Mouse (Mus musculus) liver, embryonic 14.5 days (tissue): ENCODE measurements around the gene Akap9. TPM values are rescaled to one million over a fixed set of nuclear protein-coding genes. Genes with fewer than 3 reads are reported as not detected.

Experiments used
- ATAC-seq: fragments of 200-750 bp; cut with Nextera tagmentation; 2 replicates; pipeline ENCODE4 v1.8.0; 2017; ENCODE audit warnings: moderate number of reproducible peaks, mild to moderate bottlenecking, moderate library complexity; ENCODE audit not compliant: insufficient read depth
- DNase-seq, 3 experiments: peaks; one replicate each; pipeline ENCODE4 v3.0.0-alpha.2; 2012 to 2013; ENCODE audit warnings: low read depth in 3 of 3, low spot score in 3 of 3
- H3K27ac ChIP-seq: fragments of 300-500 bp; sonication (generic); 2 replicates; pipeline ENCODE4 v1.5.1; 2014; ENCODE audit warnings: moderate library complexity, mild to moderate bottlenecking, control low read depth, inconsistent platforms
- H3K27me3 ChIP-seq: fragments of 300-500 bp; sonication (generic); 2 replicates; pipeline ENCODE4 v1.6.1; 2014; ENCODE audit warnings: mild to moderate bottlenecking, low read length, moderate library complexity; ENCODE audit not compliant: control insufficient read depth, insufficient read depth
- H3K36me3 ChIP-seq: fragments of 300-500 bp; sonication (generic); replicated peaks from 2 replicates; pipeline ENCODE4 v1.6.1; 2014; ENCODE audit warnings: low read depth; ENCODE audit not compliant: control insufficient read depth, insufficient read depth
- H3K4me1 ChIP-seq, 2 experiments: fragments of 200-500 bp in 1 of 2; fragments of 300-500 bp in 1 of 2; sonication (generic) in 1 of 2; replicated peaks; 2 replicates each; pipeline ENCODE4 v1.6.1; 2012 to 2014; ENCODE audit warnings: antibody characterized with exemption in 1 of 2, inconsistent platforms in 1 of 2, low read length in 1 of 2; ENCODE audit not compliant: control insufficient read depth in 2 of 2, insufficient read depth in 2 of 2
- H3K4me2 ChIP-seq: fragments of 300-500 bp; sonication (generic); 2 replicates; pipeline ENCODE4 v1.6.1; 2014; ENCODE audit warnings: low read depth, mild to moderate bottlenecking, control low read depth, moderate library complexity
- H3K4me3 ChIP-seq, 2 experiments: fragments of 200-500 bp in 1 of 2; fragments of 300-500 bp in 1 of 2; sonication (generic) in 1 of 2; 2 replicates each; pipeline ENCODE4 v1.5.1; 2012 to 2014; ENCODE audit warnings: low read depth in 2 of 2, low read length in 2 of 2, mild to moderate bottlenecking in 2 of 2, control low read depth in 1 of 2, inconsistent platforms in 1 of 2, moderate library complexity in 1 of 2; ENCODE audit not compliant: insufficient read depth in 1 of 2
- H3K9ac ChIP-seq: fragments of 300-500 bp; sonication (generic); replicated peaks from 2 replicates; pipeline ENCODE4 v1.6.1; 2014; ENCODE audit warnings: mild to moderate bottlenecking, control low read depth, moderate library complexity
- H3K9me3 ChIP-seq: fragments of 300-500 bp; sonication (generic); 2 replicates; pipeline ENCODE4 v1.6.1; 2016; ENCODE audit warnings: low read length, mixed read lengths; ENCODE audit not compliant: control insufficient read depth
- CTCF ChIP-seq: IDR thresholded peaks from 2 replicates; pipeline ENCODE4 v1.5.1; 2016; ENCODE audit warnings: antibody characterized with exemption, low read depth, control low read depth
- EP300 ChIP-seq: IDR thresholded peaks from 2 replicates; pipeline ENCODE4 v1.6.1; 2016; ENCODE audit warnings: antibody characterized with exemption, low read depth
- WGBS: fragments of 180-500 bp; shearing (Covaris S2); extraction: QIAGEN DNeasy Blood & Tissue Kit; methylation state at CpG from one replicate; pipeline ENCODE4 v1.1.7; 2014; ENCODE audit not compliant: insufficient replicate concordance; 5-methylcytosine and 5-hydroxymethylcytosine counted together
- polyA plus RNA-seq, 2 experiments: library from polyadenylated mRNA; depleted of rRNA in 1 of 2; stranded (reverse) in 1 of 2; unstranded in 1 of 2; fragments of >200 nt; fragmentation: Nextera tagmentation in 1 of 2; extraction: Ambion mirVana in 1 of 2; gene quantifications; 2 replicates each; pipeline versions ENCODE4 v1.2.1 to v1.2.3; 2012 to 2014

Gene Akap9
- polyA plus RNA-seq, 2 experiments, result 6.2 to 17.8 TPM

DNA sequence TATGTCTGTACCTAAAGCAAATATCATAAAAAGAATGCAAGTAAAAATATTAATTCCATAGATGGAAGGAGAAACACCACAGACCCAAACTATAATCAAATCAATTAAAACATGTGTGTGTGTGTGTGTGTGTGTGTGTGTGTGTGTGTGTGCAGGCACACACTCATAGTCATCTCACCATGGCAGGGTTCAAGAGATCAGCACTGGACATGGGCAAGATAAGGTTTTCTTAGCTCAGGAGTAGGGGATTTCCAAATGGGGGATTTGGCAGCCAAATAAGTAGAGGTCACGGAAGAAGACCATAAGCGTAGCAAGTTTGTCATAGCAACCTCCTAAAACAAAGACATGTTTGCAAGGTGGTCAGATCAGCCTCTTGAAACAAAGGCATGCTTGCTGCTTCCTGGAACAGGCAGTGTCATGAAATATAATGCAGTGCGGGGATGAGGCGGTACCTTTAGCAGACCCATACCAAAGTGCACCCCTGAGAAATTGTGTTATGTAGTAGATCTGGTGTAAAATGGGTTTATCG is 184.8 kb downstream of the Akap9 start:
- no peak for TF ChIP-seq EP300
- TF ChIP-seq CTCF, result no peak
- no peaks in the 10 kb centered on the region for H3K4me1 ChIP-seq
- ATAC-seq (no peak), DNase-seq (no peak)
- WGBS, result 77% methylated on average over 5 of the region's 5 CpGs
- no peak overlapping the region for H3K27ac ChIP-seq
- H3K4me3 ChIP-seq, result no peak overlapping the region
- no peak overlapping the region for H3K4me2 ChIP-seq
- no peak overlapping the region for H3K9ac ChIP-seq
- no peaks in the 10 kb centered on the region for H3K9me3 ChIP-seq
- no peaks in the 10 kb centered on the region for H3K36me3 ChIP-seq
- no peaks in the 10 kb centered on the region for H3K27me3 ChIP-seq

Other genes starting within 250 kb of the Akap9 start
- 2.3 and 3.1 TPM in 2 replicates for gene Ankib1, start 125.1 kb upstream of the Akap9 start, polyA plus RNA-seq (2012; rRNA removed)
- 3.8 and 4.3 TPM in 2 replicates for gene Ankib1, start 125.1 kb upstream of the Akap9 start, polyA plus RNA-seq (2014; fragmentation: Nextera tagmentation; extraction: Ambion mirVana)
- 8.2 and 13.0 TPM in 2 replicates for gene Krit1, start 124.9 kb upstream of the Akap9 start, polyA plus RNA-seq (2012; rRNA removed)
- gene Krit1, start 124.9 kb upstream of the Akap9 start, polyA plus RNA-seq (2014; fragmentation: Nextera tagmentation; extraction: Ambion mirVana), result 15.6 and 15.7 TPM in 2 replicates
- 0.02 TPM in 1 of 2 replicates, not detected in the other for gene Lrrd1, start 82.9 kb upstream of the Akap9 start, polyA plus RNA-seq (2012; rRNA removed)
- gene Lrrd1, start 82.9 kb upstream of the Akap9 start, polyA plus RNA-seq (2014; fragmentation: Nextera tagmentation; extraction: Ambion mirVana), result 0.05 TPM in 1 of 2 replicates, not detected in the other
- 1.8 and 3.5 TPM in 2 replicates for gene Mterf1a, start 34.1 kb upstream of the Akap9 start, polyA plus RNA-seq (2012; rRNA removed)
- 4.2 and 4.9 TPM in 2 replicates for gene Mterf1a, start 34.1 kb upstream of the Akap9 start, polyA plus RNA-seq (2014; fragmentation: Nextera tagmentation; extraction: Ambion mirVana)
- 21.0 and 39.3 TPM in 2 replicates for gene Cyp51, start 176.7 kb downstream of the Akap9 start, polyA plus RNA-seq (2012; rRNA removed)
- gene Cyp51, start 176.7 kb downstream of the Akap9 start, polyA plus RNA-seq (2014; fragmentation: Nextera tagmentation; extraction: Ambion mirVana), result 49.7 and 55.7 TPM in 2 replicates